Mouse (Mus musculus) thymus, postnatal 10 days (tissue): Measurements from ENCODE around the gene Brd3os.

Source experiments
- DNase-seq, 2 experiments: peaks; one replicate each; pipeline ENCODE4 v3.0.0; 2021; ENCODE audit warnings: low spot score in 2 of 2

Gene Brd3os

GRCm38 (mm10) chr2:27469292-27469990 lies 27.3 kb downstream of the Brd3os start:
- DNase-seq, result no peak

- DNase-seq, result no peak
Measured at GRCm38 (mm10) chr2:27469991-27470355, 27.8 kb downstream of the Brd3os start.

GRCm38 (mm10) chr2:27470535-27470934 lies 28.4 kb downstream of the Brd3os start:
- DNase-seq, result no peak

GRCm38 (mm10) chr2:27471170-27471584 lies 29.1 kb downstream of the Brd3os start:
- DNase-seq, result no peak

- peak; percentile 42 to 54 for DNase-seq
Measured at GRCm38 (mm10) chr2:27473061-27473765, 31.1 kb downstream of the Brd3os start.

- DNase-seq, result no peak
Measured at GRCm38 (mm10) chr2:27473911-27474310, 31.8 kb downstream of the Brd3os start.

GRCm38 (mm10) chr2:27474621-27475484 lies 32.7 kb downstream of the Brd3os start:
- peak; percentile 30 to 33 for DNase-seq

GRCm38 (mm10) chr2:27475495-27476302 lies 33.6 kb downstream of the Brd3os start:
- DNase-seq, result peak; percentile 84 to 85

GRCm38 (mm10) chr2:27476303-27477192 lies 34.4 kb downstream of the Brd3os start:
- DNase-seq, result no peak

- DNase-seq, result no peak
Measured at GRCm38 (mm10) chr2:27479821-27480220, 37.7 kb downstream of the Brd3os start.

- no peak for DNase-seq
Measured at GRCm38 (mm10) chr2:27480367-27480766, 38.2 kb downstream of the Brd3os start.

- DNase-seq, result no peak
Measured at GRCm38 (mm10) chr2:27482265-27482861, 40.2 kb downstream of the Brd3os start.

- DNase-seq, result no peak
Measured at GRCm38 (mm10) chr2:27486725-27487124, 44.6 kb downstream of the Brd3os start.

GRCm38 (mm10) chr2:27487336-27488049 lies 45.4 kb downstream of the Brd3os start:
- DNase-seq, result no peak

- no peak for DNase-seq
Measured at GRCm38 (mm10) chr2:27488362-27488761, 46.2 kb downstream of the Brd3os start.

- DNase-seq, result no peak
Measured at GRCm38 (mm10) chr2:27490939-27491338, 48.8 kb downstream of the Brd3os start.
